Mouse (Mus musculus) hindbrain, embryonic 10.5 days (tissue): ENCODE data around the gene Lgals1. TPM values are rescaled to one million over a fixed set of nuclear protein-coding genes. Genes with fewer than 3 reads are reported as not detected.

ENCODE experiments used
- DNase-seq: peaks from one replicate; pipeline ENCODE4 v3.0.0-alpha.2; 2017; ENCODE audit warnings: low spot score
- H3K27ac ChIP-seq: fragments of 300-500 bp; sonication (generic); 2 replicates; pipeline ENCODE4 v1.5.1; 2016; ENCODE audit warnings: mild to moderate bottlenecking, moderate library complexity
- H3K27me3 ChIP-seq: fragments of 300-500 bp; sonication (generic); 2 replicates; pipeline ENCODE4 v1.6.1; 2016; ENCODE audit warnings: mild to moderate bottlenecking; ENCODE audit not compliant: poor library complexity, insufficient read depth, severe bottlenecking
- H3K36me3 ChIP-seq: fragments of 300-500 bp; sonication (generic); 2 replicates; pipeline ENCODE4 v1.6.1; 2016; ENCODE audit warnings: mild to moderate bottlenecking, moderate library complexity
- H3K4me1 ChIP-seq: fragments of 300-500 bp; sonication (generic); replicated peaks from 2 replicates; pipeline ENCODE4 v1.6.1; 2016; ENCODE audit warnings: mild to moderate bottlenecking
- H3K4me3 ChIP-seq: fragments of 300-500 bp; sonication (generic); 2 replicates; pipeline ENCODE4 v1.5.1; 2016; ENCODE audit warnings: mild to moderate bottlenecking, moderate library complexity
- H3K9me3 ChIP-seq: fragments of 300-500 bp; sonication (generic); 2 replicates; pipeline ENCODE4 v1.6.1; 2016; ENCODE audit warnings: mild to moderate bottlenecking, moderate library complexity
- WGBS: fragments of 180-500 bp; shearing (Covaris S2); methylation state at CpG from one replicate; pipeline ENCODE4 v1.1.7; 2016; 5-methylcytosine and 5-hydroxymethylcytosine counted together
- polyA plus RNA-seq: library from polyadenylated mRNA; unstranded; fragments of >200 nt; fragmentation: Nextera tagmentation; extraction: Ambion mirVana; gene quantifications from 2 replicates; pipeline ENCODE4 v1.2.1, GENCODE M21; 2016

Lgals1 gene
- polyA plus RNA-seq, 1 experiment from 2014 or later, result 403 TPM

GRCm38 (mm10) chr15:78955663-78956062, 29.1 kb downstream of the Lgals1 start:
- 73% methylated on average over 3 of the region's 3 CpGs for WGBS
- H3K27me3 ChIP-seq, result no peaks in the 10 kb centered on the region
- H3K4me1 ChIP-seq, result peaks cover 21% of the 10 kb centered on the region
- peaks cover 84% of the 10 kb centered on the region for H3K36me3 ChIP-seq
- no peak overlapping the region for H3K27ac ChIP-seq
- no peak for DNase-seq
- H3K9me3 ChIP-seq, result no peaks in the 10 kb centered on the region
- H3K4me3 ChIP-seq, result no peak overlapping the region

GRCm38 (mm10) chr15:78956351-78956750, 29.8 kb downstream of the Lgals1 start:
- no peak for DNase-seq
- Histone ChIP-seq H3K27me3 (no peaks in the 10 kb centered on the region), H3K4me3 (no peak overlapping the region), H3K27ac (no peak overlapping the region), H3K9me3 (no peaks in the 10 kb centered on the region), H3K36me3 (peaks cover 84% of the 10 kb centered on the region), H3K4me1 (peaks cover 21% of the 10 kb centered on the region)
- 85% methylated on average over 4 of the region's 4 CpGs for WGBS

GRCm38 (mm10) chr15:78957021-78957420, 30.5 kb downstream of the Lgals1 start:
- peak overlapping the region; percentile 67 for H3K27ac ChIP-seq
- no peak overlapping the region for H3K4me3 ChIP-seq
- peaks cover 84% of the 10 kb centered on the region for H3K36me3 ChIP-seq
- H3K27me3 ChIP-seq, result no peaks in the 10 kb centered on the region
- no peaks in the 10 kb centered on the region for H3K9me3 ChIP-seq
- DNase-seq, result no peak
- peaks cover 21% of the 10 kb centered on the region for H3K4me1 ChIP-seq
- WGBS, result 71% methylated on average over 15 of the region's 15 CpGs

DNA sequence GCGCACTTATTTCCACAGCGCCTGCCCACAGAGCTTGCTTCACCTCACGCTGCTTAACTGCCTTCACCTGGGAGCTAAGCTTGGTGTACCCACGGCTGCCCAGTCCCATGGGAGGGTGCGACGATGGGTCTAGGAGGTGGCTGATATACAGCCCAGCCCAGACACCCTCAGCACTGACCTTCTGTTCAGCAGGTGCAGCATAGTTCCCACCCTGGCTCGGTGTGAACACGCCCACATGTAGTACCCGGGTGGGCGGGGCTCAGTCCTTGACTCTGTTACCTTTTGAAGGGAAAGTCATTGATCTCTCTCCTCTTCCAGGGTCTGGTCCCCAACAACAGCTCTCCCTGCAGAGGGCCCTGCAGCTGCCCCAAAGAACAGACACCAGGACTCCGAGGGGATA, 33.0 kb downstream of the Lgals1 start:
- H3K9me3 ChIP-seq, result no peaks in the 10 kb centered on the region
- DNase-seq, result no peak
- peaks cover 79% of the 10 kb centered on the region for H3K36me3 ChIP-seq
- H3K4me1 ChIP-seq, result peaks cover 28% of the 10 kb centered on the region
- WGBS, result 89% methylated on average over 11 of the region's 11 CpGs
- no peaks in the 10 kb centered on the region for H3K27me3 ChIP-seq
- no peak overlapping the region for H3K27ac ChIP-seq
- no peak overlapping the region for H3K4me3 ChIP-seq

DNA sequence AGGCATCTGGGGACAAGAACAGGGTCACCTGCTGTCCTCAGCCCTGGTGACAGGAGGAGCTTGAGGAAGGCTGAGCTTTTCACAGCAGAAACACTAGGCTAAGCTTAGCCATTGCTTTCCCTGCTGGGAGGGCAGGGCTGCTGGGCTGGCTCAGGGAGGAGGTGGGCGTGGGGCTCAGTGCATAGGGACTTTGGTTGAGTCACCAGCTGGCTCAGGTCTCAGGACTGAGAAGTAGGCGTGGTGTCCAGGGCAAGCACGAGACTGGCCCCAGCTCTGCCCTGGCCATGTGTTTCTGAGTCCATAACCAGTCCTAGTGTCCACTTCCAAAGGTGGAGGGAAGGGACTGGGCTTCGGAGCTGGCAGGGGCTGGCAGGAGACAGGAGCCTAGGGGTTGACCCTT, 33.6 kb downstream of the Lgals1 start:
- peaks cover 80% of the 10 kb centered on the region for H3K36me3 ChIP-seq
- 82% methylated on average over 4 of the region's 4 CpGs for WGBS
- no peaks in the 10 kb centered on the region for H3K9me3 ChIP-seq
- DNase-seq, result no peak
- peaks cover 28% of the 10 kb centered on the region for H3K4me1 ChIP-seq
- H3K4me3 ChIP-seq, result no peak overlapping the region
- H3K27me3 ChIP-seq, result no peaks in the 10 kb centered on the region
- no peak overlapping the region for H3K27ac ChIP-seq

DNA sequence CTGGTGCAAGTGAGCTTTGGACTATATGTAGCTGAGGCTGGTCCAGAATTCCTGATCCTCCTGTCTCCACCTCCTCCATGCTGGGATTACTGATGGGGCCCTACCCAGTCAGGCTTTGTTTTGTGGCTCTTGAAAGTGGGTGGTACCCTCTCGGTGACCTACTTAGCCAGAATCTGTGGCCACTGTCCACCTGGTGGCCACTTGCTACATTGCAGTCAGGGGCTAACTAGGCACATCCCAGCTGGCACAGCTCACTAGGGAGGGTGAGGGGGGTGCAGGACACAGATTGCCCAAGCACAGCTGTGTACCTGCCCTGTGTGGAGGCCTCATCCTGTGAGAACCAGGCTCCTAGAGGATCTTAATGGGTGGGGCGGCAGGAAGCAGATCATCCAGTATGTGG, 36.4 kb downstream of the Lgals1 start:
- Histone ChIP-seq H3K9me3 (no peaks in the 10 kb centered on the region), H3K36me3 (peaks cover 94% of the 10 kb centered on the region), H3K27ac (peak overlapping the region; percentile 54; the same call in 1 of the 2 replicates), H3K4me1 (peaks cover 16% of the 10 kb centered on the region), H3K4me3 (no peak overlapping the region), H3K27me3 (no peaks in the 10 kb centered on the region)
- DNase-seq, result peak; percentile 69
- WGBS, result 26% methylated on average over 2 of the region's 2 CpGs

DNA sequence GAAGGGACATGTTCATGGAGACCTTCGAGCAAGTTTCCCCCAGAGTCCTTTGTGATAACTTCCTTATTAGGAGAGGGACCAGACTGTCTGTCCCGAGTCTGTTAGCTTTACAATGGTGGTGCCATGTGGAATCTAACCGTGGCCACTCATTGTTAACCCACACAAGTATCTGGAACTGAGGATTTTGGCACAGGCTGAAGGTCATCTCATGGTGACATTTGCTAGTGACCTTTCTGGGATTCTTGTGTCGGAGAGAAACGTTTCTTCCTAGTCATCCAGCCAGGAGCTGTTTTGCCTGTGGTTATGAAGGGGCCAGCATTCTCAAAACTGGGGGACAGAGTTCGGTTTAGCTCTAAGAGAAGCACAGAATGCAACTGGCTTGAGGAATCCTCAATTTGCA, 45.1 kb downstream of the Lgals1 start:
- DNase-seq, result no peak
- Histone ChIP-seq H3K27ac (no peak overlapping the region), H3K4me3 (no peak overlapping the region), H3K4me1 (no peaks in the 10 kb centered on the region; the same call in 1 of the 2 replicates), H3K27me3 (no peaks in the 10 kb centered on the region), H3K9me3 (no peaks in the 10 kb centered on the region), H3K36me3 (peaks cover 53% of the 10 kb centered on the region)
- WGBS, result 82% methylated on average over 6 of the region's 6 CpGs

- H3K4me1 ChIP-seq, result peaks cover 11% of the 10 kb centered on the region
- H3K36me3 ChIP-seq, result peaks cover 31% of the 10 kb centered on the region
- H3K4me3 ChIP-seq, result no peak overlapping the region
- WGBS, result 75% methylated on average over 7 of the region's 7 CpGs
- no peak for DNase-seq
- no peaks in the 10 kb centered on the region for H3K27me3 ChIP-seq
- no peak overlapping the region for H3K27ac ChIP-seq
- H3K9me3 ChIP-seq, result no peaks in the 10 kb centered on the region
Observed at GRCm38 (mm10) chr15:78973950-78974349, 47.4 kb downstream of the Lgals1 start.

DNA sequence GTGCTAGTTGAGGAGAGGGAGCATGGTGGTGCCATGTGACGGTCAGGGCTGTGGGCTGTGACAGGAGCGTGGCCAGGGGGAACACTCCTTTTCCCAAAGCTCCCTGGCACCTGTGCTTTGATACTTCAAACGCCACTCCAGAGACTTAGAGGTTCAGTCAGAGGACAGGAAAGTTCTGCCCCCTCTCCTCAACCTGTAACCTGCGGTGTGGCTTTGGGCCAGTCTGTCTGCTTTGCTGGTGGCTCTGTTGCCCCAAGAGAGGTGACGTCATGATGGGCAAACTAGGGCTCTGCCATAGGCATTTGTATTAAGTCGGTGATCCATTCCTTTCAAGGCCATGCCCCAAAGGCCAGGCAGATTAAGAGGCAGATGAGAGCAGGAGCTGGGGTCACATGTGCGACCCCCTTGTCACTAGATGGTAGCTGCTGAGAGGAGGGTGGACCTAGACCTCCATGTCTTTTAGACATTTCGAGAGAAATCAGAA, 51.2 kb downstream of the Lgals1 start:
- no peak overlapping the region for H3K27ac ChIP-seq
- H3K9me3 ChIP-seq, result no peaks in the 10 kb centered on the region
- peaks cover 30% of the 10 kb centered on the region for H3K4me1 ChIP-seq
- no peak overlapping the region for H3K4me3 ChIP-seq
- H3K27me3 ChIP-seq, result no peaks in the 10 kb centered on the region
- DNase-seq, result no peak
- 88% methylated on average over 8 of the region's 8 CpGs for WGBS
- peaks cover 16% of the 10 kb centered on the region for H3K36me3 ChIP-seq

- Histone ChIP-seq H3K4me3 (no peak overlapping the region), H3K27ac (peak overlapping the region; percentile 59)
- peak; percentile 38 for DNase-seq
Observed at GRCm38 (mm10) chr15:78978875-78979274, 52.4 kb downstream of the Lgals1 start.

More at GRCm38 (mm10) chr15:78978875-78979274, 52.4 kb downstream of the Lgals1 start:
- H3K27me3 ChIP-seq, result no peaks in the 10 kb centered on the region
- H3K9me3 ChIP-seq, result no peaks in the 10 kb centered on the region
- H3K36me3 ChIP-seq, result peaks cover 6% of the 10 kb centered on the region
- WGBS, result 44% methylated on average over 4 of the region's 4 CpGs
- H3K4me1 ChIP-seq, result peaks cover 39% of the 10 kb centered on the region

Other genes with a start within 250 kb of the Lgals1 start
- gene Elfn2, start 208.0 kb upstream of the Lgals1 start, polyA plus RNA-seq, result 0.24 and 0.39 TPM in 2 replicates
- 71.6 and 79.0 TPM in 2 replicates for gene Mfng, start 153.2 kb upstream of the Lgals1 start, polyA plus RNA-seq
- 4.3 and 4.5 TPM in 2 replicates for gene Card10, start 123.7 kb upstream of the Lgals1 start, polyA plus RNA-seq
- gene Cdc42ep1, start 84.1 kb upstream of the Lgals1 start, polyA plus RNA-seq, result 19.2 and 19.4 TPM in 2 replicates
- gene Lgals2, start 71.2 kb upstream of the Lgals1 start, polyA plus RNA-seq, result not detected in 2 replicates
- 51.1 and 60.7 TPM in 2 replicates for gene Gga1, start 49.5 kb upstream of the Lgals1 start, polyA plus RNA-seq
- 0.29 and 0.38 TPM in 2 replicates for gene Gm49510, start 27.1 kb upstream of the Lgals1 start, polyA plus RNA-seq
- gene Sh3bp1, start 27.0 kb upstream of the Lgals1 start, polyA plus RNA-seq, result 23.8 and 24.7 TPM in 2 replicates
- gene Pdxp, start 12.8 kb upstream of the Lgals1 start, polyA plus RNA-seq, result 29.5 and 33.9 TPM in 2 replicates
- gene Nol12, start 8.2 kb downstream of the Lgals1 start, polyA plus RNA-seq, result 64.1 and 68.0 TPM in 2 replicates
- 45.8 and 48.0 TPM in 2 replicates for gene Triobp, start 21.0 kb downstream of the Lgals1 start, polyA plus RNA-seq
- gene H1f0, start 101.7 kb downstream of the Lgals1 start, polyA plus RNA-seq, result 447 and 561 TPM in 2 replicates
- not detected in 2 replicates for gene Galr3, start 115.2 kb downstream of the Lgals1 start, polyA plus RNA-seq
- 65.9 and 78.2 TPM in 2 replicates for gene Ankrd54, start 136.2 kb downstream of the Lgals1 start, polyA plus RNA-seq
- gene Eif3l, start 148.5 kb downstream of the Lgals1 start, polyA plus RNA-seq, result 238 and 262 TPM in 2 replicates
- 7.0 and 8.8 TPM in 2 replicates for gene Micall1, start 182.2 kb downstream of the Lgals1 start, polyA plus RNA-seq
- gene Polr2f, start 214.3 kb downstream of the Lgals1 start, polyA plus RNA-seq, result 383 and 404 TPM in 2 replicates
- gene 1700088E04Rik, start 214.5 kb downstream of the Lgals1 start, polyA plus RNA-seq, result 9.8 and 16.1 TPM in 2 replicates
- gene Sox10, start 238.5 kb downstream of the Lgals1 start, polyA plus RNA-seq, result 9.2 and 28.1 TPM in 2 replicates